Mouse (Mus musculus): ENCODE measurements around the gene Egfr. TPM values are rescaled to one million over a fixed set of nuclear protein-coding genes. Genes with fewer than 3 reads are reported as not detected.

The Egfr gene
- total RNA-seq, 2 experiments from 2014 or later = 15.0 to 15.1 TPM

GRCm38 (mm10) chr11:16819424-16819823, 67.4 kb downstream of the Egfr start:
- no peak for DNase-seq (ENCODE audit: low spot score in 2 of 2)
- intact Hi-C loops (cut with DNase I) = no loop called here

DNA sequence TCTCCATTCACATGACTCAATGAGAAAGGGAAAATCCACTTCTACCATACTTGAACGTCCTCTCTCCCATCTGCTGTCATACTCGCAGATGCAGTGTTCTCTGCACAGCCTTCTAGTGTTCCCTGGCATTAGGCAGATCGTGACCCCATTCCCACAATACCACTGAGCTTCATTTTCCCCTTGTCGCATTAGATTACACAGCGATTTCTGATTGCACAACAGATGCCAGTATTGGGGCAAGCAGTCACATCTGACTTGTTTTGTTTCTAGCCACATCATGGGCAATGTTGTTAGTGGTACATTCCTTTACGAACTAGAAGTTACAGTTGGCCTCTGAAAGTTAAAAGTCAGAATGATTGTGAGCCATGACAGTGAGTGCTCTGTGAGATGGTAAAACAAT, 68.1 kb downstream of the Egfr start:
- intact Hi-C loops (cut with DNase I) = no loop called here
- DNase-seq (ENCODE audit: low spot score in 2 of 2) = no peak

DNA sequence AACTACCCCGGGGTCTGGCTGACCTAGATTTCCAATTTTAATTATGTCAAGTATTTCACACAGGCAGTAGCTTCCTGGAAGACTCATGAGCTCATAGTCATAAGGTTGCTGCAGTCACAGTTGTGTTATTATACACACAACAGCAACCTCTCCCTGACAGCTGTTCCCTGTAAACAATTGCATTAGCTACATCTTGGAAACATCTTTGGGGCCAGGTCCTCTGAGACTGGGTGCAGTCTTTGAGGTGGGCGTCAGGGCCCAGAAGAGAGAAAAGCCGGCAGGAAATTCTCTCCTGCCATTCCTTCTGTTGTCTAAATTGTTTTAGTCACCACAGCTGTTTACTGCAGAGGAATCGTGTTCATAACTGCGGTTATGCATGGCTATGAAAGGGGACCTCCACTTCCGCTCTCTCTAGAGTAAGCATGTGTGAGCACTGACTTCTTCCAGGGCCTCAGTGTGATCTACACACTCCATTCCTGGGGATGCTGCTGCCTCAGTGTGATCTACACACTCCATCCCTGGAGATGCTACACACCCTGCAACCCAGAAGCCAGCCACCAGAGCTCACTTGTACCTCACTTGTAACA, 69.8 kb downstream of the Egfr start:
- no peak for DNase-seq (ENCODE audit: low spot score in 2 of 2)
- intact Hi-C loops (cut with DNase I) = no loop called here

DNA sequence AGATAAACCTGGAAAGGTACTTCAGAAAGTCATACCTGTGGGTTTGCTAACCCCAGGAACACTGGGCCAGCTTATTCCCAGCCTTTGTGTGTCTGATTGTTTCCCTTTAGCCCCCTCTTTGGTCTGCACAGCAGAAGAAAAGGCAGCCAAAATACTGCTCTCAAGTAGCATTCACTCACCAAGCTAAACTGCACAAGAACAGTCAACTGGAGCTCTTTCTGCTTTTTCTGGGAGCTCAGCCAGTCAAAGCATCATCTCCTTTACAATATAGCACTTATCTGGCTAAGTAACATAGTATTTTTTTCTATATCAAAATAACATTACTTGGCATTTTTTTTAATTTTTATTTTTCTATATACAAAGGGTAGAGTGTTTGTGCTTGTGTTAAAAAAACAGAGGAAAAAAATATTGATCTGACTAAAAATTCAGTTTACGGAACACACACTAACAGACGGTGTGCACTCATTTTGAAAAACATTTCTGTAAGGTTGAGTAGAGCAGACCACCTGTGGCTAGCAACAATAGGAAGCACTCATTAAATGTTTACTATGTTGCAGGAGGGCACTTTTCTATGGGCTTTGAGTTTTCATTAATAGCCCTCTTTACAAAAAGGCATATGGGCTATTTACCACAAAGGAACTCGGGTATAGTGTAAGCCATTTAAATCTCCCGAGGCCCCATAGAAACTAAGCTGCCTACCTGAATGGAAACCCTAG, 72.0 kb downstream of the Egfr start:
- DNase-seq (ENCODE audit: low spot score in 2 of 2) = no peak
- intact Hi-C loops (cut with DNase I) = no loop called here

GRCm38 (mm10) chr11:16829468-16829867, 77.5 kb downstream of the Egfr start:
- no peak for DNase-seq (ENCODE audit: low spot score in 2 of 2)
- intact Hi-C loops (cut with DNase I) = no loop called here

GRCm38 (mm10) chr11:16830531-16831227, 78.7 kb downstream of the Egfr start:
- DNase-seq (ENCODE audit: low spot score in 2 of 2) = no peak
- intact Hi-C loops (cut with DNase I) = no loop called here

- intact Hi-C loops (cut with DNase I) = no loop called here
- DNase-seq (ENCODE audit: low spot score in 2 of 2) = peak; percentile 24 to 40
Measured at GRCm38 (mm10) chr11:16831974-16832464, 80.0 kb downstream of the Egfr start.

DNA sequence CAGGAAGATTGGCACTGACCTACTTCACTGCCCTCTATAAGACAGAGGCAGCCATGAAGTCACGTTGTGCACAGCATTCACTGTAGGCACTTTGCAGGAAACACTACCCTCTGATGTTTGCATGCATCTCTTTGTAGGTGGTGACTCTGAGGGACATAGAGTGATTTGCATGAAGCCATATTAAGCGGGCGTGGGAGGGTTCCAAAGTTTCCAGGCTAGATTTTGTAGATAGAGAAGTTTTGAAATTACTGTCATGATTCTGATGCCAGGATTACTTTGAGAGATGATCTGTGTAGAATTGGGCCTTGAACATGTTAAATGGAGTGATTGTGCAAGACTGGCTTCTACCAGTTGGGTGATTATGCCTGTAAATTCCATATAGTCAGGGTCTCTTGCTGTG, 86.8 kb downstream of the Egfr start:
- no peak for DNase-seq (ENCODE audit: low spot score in 2 of 2)

DNA sequence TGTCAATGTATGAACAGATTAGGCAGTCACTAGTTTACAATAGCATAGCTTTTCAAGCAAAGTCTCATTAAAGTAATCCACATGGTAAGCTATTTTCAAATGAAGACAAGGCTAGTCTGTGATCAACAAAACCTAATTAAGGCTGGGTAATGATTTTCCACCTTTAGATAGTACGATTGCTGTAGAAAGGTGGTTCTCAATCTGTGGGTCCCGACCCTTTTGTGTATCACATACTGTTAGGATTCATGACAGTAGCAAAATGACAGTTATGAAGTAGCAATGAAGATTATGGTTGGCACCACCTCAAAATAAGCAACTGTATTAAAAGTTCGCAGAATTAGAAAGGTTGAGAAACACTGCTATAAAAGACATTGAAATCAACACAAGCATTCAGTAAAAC, 90.9 kb downstream of the Egfr start:
- intact Hi-C loops (cut with DNase I) = no loop called here
- DNase-seq (ENCODE audit: low spot score in 2 of 2) = no peak

More for the DNA sequence above, 86.8 kb downstream of the Egfr start:
- intact Hi-C loops (cut with DNase I) = no loop called here

DNA sequence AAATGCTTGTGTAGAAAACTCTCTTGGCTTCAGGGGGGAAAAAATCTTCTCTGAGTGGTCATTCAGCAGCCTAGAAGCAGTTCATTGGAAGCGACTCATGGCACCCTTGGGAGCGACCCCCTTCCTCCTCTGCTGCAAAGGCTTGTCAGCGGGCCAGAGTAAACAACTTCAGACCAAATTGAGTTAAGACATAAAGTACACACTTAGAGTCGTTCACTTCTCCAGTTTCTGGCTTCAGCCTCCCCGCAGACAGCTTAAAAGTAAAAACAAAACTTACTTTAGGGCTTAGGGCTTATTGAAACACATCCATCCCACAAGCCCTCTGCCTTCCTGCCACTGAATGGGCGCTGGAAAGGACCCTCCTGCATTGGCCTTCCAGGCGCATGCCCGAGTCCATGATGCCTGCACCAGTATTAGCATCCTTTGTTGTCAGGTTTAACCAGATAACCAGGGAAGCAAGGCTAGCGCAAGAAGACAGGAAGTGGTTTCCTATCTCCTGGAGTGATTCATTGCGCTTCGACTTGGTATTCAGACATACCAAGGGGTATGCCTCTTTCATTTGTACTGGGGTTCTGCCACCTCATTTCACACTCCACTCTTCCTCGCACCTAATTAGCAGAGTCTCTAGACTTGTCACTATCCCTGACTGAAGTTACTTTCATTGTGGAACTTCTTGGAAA, 92.0 kb downstream of the Egfr start:
- intact Hi-C loops (cut with DNase I) = no loop called here
- no peak for DNase-seq (ENCODE audit: low spot score in 2 of 2)

DNA sequence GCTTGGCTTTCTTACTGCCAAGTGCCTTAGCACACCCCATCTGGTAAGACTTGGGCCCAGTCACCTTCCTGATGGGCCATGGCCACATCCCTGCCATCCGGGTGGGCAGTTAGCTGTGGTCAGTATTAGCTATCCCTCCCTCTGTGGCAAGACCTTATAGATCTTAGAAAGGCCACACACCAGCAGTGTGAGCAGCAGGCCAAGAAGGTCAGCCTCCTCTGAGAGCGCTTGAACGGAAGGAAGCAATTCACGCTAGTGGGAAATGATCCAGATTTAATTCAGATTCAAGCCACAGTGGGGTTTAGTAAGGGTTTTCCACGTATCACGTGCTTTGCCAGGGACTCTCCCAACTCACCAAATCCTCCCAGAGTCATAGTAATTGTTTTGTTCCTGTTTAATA, 96.9 kb downstream of the Egfr start:
- intact Hi-C loops (cut with DNase I) = no loop called here
- no peak for DNase-seq (ENCODE audit: low spot score in 2 of 2)

DNA sequence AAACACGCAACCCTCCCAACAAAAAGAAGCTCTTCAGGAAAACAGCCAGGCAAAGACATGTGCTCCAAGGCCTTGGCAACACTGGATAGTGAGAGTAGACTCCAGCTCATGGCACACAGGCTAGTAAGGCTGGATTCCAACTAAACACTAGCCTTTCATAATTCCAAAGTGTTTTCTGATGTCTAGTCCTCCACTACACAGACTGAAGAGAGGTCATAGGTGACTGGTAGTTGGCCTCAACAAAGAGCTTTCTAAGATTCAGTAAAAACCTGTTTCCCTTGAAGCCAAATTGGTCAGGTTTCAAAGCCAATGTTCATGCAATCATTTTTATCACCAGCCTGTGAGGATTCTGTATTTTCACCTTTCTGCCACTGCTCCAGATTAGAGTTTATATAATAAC, 99.4 kb downstream of the Egfr start:
- DNase-seq (ENCODE audit: low spot score in 2 of 2) = no peak

DNA sequence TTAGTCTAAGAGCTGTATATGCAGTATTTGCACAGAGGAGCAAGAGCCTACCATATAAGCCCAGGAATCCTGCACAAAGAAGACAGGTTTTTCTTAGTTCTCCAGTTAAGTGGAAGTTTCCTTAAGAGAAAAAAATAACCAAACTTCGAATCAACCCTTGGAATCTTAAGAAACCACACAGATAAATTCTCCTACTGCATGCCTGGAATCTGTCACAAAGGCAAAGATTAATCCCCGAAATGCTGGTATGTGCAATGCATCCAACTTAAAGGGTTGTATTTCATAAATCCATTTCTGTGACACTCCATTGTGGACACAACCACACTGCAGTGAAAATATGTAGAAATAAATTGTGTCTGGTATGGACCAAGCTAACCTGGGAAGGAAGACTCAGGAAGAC, 102.1 kb downstream of the Egfr start:
- intact Hi-C loops (cut with DNase I) = no loop called here
- DNase-seq (ENCODE audit: low spot score in 2 of 2) = no peak

More for the DNA sequence above, 99.4 kb downstream of the Egfr start:
- intact Hi-C loops (cut with DNase I) = no loop called here

DNA sequence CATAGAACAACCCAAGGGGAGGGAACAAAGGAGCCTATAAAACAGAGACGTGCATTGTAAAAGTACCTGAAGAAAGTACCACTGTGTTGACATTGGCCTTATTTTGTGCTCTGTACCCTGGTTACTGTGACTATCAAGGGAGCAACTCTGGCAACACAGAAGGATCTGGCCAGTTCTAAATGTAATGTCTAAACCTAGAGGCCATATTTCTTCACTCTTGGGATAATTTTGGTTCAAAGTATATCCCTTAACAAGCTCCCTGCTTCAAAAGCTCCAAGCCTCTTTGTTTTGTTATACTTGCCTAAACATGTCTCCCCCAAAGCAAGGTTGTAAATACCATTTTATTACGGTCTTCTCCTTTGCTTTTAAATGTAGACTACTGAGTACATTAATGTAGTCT, 105.3 kb downstream of the Egfr start:
- no peak for DNase-seq (ENCODE audit: low spot score in 2 of 2)
- intact Hi-C loops (cut with DNase I) = no loop called here

- DNase-seq (ENCODE audit: low spot score in 2 of 2) = peak; percentile 36 to 38
- intact Hi-C loops (cut with DNase I) = no loop called here
Measured at GRCm38 (mm10) chr11:16861037-16861436, 109.0 kb downstream of the Egfr start.

DNA sequence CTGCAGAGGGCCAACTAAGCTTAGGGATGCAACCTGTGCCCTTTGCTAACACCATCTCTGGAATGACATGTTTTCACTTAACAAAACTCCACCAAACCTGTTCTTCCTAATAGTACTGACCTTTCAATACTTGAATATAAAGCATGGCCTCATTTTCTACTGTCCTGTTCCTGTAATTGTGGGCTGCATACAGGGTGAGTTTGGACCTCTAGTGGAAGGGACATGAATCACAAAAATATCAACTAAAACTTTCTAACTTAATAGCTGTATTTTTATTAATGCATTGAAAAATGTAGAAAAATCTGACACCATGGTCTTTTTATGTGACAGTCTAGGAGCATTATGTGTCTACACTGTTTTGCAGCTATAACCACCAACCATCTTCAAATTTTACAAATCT, 111.5 kb downstream of the Egfr start:
- no peak for DNase-seq (ENCODE audit: low spot score in 2 of 2)
- intact Hi-C loops (cut with DNase I) = no loop called here

DNA sequence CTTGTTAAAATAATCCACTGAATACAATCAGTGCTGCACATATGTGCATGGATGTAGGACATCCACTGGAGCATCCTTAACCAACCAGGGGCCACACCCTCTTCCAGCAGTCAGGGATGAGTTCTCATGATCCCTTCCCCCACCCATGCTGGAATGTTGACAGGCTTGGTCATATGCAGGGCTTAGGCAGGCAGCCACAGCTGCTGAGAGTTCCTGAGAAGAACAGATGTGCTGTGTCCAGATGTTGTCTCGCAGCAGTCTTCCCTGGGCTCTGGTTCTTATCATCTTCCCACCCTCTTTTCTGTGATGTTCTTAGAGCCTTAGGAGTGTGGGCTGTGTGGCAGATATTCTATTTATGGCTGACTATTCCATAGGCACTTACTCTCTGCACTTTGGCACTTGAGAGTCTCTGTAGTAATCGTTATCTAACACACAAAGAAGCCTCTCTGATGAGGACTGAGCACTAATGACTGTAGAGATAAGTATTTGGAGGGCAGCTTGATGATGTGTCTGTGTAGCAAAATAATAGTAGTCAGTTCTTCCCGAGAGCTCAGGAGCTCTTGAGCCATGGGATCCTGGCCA, 113.1 kb downstream of the Egfr start:
- DNase-seq (ENCODE audit: low spot score in 2 of 2) = no peak
- intact Hi-C loops (cut with DNase I) = no loop called here

DNA sequence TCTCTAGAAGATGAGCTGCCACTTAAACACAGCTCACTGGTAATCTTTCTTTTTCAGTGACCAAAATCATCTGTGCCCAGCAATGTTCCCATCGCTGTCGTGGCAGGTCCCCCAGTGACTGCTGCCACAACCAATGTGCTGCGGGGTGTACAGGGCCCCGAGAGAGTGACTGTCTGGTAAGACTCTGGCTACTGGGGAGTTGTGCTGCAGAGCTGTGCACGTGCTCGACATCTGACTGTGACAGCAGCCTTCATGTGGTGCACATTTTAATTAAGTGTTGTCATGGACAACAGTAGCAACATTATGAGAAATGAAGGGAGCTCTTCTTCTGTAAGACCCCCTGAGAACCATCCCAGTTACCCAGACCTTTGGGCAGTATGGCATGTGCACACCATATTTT, 116.0 kb downstream of the Egfr start:
- DNase-seq (ENCODE audit: low spot score in 2 of 2) = no peak
- intact Hi-C loops (cut with DNase I) = no loop called here

DNA sequence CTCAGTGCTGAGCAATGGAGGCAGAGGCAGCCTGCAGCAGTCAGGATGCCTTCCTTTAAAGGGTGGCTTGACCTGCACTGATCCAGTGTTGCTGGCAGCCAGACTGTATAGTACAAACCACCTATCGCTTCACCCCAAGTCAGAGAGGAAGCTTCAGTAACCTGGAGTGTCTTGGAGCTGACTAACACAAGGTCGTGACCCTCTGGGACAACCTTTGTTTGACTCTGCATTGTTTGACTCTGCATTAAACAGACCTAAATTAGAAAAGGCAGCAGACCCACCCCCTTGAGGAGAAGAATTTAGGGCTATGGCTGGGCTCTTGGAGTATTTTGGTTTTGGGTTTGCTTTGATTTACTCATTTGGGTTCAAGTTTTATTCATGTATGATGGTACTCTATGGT, 117.5 kb downstream of the Egfr start:
- intact Hi-C loops (cut with DNase I) = no loop called here
- no peak for DNase-seq (ENCODE audit: low spot score in 2 of 2)

GRCm38 (mm10) chr11:16871120-16871519, 119.1 kb downstream of the Egfr start:
- no peak for DNase-seq (ENCODE audit: low spot score in 2 of 2)
- intact Hi-C loops (cut with DNase I) = no loop called here

All from left cerebral cortex, postnatal 36 days (tissue).